Mouse (Mus musculus) forelimb bud, embryonic 11.5 days (tissue): Measurements from ENCODE around the gene Pnliprp2.

Experiments
- DNase-seq: peaks from one replicate; pipeline ENCODE4 v3.0.0-alpha.2; 2012; ENCODE audit warnings: low read depth, low spot score

Pnliprp2 gene

GRCm38 (mm10) chr19:58759423-58759822 is at the start of gene Pnliprp2:
Gene Pnliprp2 (plus strand): TSS chr19:58759719.
- no peak for DNase-seq

- DNase-seq: no peak
Observed at GRCm38 (mm10) chr19:58717925-58718324, 41.6 kb upstream of the Pnliprp2 start.

DNA sequence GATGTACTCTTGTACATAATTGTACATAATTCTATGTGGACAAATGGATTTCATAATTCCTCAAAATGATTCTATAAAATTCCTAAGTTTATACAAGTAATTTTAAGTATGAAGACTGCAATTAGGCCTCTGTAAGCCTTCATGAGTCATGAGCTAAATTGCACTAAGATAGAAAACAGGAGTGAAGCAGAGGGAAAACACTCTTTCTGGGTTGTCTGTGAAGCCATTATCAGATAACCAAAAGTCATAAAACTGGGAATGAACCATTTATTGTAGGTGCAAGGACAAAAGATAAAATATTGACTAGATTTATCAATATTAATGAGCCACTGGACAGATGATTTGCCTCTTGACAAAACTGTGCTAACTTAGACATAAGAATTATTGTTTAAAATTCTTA is 39.1 kb upstream of the Pnliprp2 start:
- DNase-seq: no peak

DNA sequence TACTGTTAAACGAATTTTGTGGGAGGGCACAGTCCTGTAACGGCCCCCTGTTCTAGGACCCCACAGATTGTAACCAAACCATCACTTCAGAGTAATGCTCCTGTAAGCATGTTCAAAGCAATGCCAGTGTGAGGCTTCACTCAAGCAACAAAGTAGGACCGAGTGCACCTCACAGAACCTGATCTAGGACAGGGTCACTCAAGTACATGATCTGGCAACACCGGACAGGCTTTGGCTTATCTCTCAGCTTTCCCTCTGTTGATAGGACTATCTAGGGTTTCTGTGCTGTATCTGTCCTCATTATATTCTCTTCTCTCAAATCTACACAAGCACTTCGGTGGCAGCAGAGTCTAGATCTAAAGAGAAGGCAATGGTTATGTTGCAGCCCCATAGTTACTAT is 33.0 kb upstream of the Pnliprp2 start:
- DNase-seq: no peak

DNA sequence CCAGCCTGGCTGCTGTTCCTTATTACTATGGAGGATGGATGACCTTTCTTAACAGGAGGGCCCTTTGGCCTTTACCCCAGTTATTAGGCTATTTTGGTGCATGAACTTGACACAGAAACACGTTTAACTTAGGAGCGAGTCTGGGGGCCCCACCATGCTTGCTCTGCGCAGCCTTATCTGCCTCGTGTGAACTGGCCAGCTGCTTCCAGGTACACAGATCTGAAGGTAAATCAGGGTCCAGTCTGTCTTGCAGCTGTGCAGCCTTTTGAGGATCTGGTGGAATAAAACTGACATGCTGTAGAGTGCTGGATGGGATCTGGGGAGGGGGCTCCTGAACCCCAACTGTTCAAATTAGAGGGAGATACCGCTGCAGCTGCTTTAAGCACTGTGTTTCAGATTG is 31.8 kb upstream of the Pnliprp2 start:
- DNase-seq: no peak

DNA sequence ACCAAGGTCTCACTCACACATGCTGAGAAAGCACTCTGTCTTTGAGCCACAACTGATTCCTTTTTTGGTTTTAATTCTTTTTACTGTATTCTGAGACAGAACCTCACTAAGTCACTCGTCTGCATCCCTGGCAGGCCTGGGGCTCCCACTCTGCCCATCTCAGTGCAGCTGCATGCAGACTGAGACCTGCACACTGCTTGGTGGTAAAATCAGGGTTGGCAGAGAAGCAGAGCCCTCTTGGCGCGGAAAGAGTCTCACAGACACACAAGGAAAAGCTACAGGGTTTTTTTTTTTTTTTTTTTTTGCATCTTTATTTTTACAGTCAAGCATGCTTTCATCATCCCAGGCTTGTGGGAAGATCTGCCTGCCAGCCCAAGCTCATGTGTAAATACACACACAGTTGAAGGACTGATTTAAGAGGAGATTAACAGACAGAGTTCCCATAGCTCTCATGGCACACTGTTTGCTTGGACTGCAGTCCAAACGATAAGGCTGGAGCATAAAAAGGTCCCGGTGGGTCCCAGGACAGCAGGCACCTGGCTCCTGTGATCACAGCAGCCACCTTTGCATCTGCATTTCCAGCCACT is 31.0 kb upstream of the Pnliprp2 start, which contains the start of gene Pnliprp1:
Gene Pnliprp1, plus strand, starts transcription at position 443 of the 587 bp plus-strand sequence.
- DNase-seq: no peak

DNA sequence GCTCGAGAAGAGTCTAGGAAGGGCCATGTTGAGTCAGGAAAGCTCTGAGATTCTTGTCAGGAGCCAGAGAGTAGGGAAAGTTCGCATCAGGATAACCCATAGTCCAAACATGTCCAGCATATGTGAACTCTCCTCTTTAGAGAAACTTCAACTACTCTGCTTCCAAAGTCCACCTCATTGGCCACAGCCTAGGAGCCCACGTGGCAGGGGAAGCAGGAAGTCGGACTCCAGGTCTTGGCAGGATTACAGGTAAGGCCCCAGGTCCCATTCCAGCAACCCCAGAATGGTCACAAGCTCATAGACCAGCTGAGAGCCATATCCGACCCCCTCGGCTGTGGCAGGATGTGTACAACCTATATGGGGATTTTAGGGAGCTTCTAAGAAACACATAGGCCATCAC is 26.3 kb upstream of the Pnliprp2 start:
- no peak for DNase-seq

DNA sequence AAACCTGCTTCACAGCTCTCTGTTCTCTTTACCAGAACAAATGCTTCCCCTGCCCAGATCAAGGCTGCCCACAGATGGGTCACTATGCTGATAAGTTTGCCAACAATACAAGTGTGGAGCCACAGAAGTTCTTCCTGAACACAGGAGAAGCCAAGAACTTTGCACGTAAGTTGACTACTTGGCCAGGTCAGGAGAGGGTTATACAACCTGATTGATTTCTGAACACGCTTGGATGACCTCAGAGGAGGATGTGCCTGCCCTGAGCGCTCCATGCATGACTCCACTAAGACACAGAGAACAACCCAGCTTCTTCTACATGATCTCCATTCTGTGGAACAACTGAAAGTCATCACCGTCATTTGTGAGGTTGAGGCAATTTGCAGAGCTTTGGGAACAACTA is 21.4 kb upstream of the Pnliprp2 start:
- DNase-seq: no peak

DNA sequence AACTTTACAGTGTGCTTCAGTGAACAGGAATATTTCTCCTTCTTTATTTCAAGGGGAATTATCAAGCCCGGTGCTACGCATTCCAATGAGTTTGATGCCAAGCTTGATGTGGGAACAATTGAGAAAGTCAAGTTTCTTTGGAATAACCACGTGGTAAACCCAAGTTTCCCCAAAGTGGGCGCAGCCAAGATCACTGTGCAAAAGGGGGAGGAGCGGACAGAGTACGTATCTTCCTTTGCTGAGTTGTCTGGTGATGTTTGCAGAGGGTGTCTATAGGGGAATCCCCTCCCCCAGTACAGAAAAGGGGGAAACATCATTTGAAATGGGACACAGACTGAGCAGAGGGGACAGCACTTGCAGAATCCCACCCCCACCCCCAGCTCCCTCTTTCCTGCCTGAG is 18.5 kb upstream of the Pnliprp2 start:
- DNase-seq: no peak

DNA sequence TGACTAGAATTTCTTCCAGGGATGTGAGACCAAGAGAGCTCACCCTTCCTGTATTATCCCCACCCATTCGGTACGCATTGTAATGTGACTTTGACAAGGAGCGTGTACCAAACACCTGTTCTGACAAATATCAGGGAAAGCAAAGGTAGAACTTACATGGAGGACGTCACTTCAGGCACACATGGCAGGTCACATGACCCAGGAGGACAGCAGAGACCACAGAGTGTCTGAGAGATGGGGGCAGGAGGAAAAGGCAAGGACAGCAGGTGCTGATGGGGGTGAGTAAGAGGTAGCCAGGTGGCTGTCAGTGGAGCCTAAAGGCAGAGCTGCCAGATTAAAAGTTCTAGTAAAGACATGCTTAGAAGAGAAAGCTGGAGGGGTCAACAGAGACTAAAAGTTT is 16.8 kb upstream of the Pnliprp2 start:
- no peak for DNase-seq

DNA sequence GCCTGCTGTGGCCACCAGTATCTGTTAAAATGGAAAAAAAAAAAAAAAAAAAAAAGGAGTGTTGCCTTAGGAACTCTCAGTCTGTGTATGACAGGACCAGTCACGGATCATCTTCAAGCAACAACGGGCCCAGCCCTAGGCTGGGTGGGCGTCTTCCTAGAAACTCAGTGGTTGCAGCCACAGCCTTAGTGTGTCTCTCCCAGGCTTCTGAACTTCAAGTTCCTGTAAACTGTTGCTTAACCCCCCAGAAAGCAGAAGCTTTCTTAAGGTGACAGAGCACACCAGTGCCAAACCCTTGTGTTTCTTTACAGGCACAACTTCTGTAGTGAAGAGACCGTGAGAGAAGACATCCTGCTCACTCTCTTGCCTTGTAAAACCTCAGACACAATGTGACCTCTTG is 15.8 kb upstream of the Pnliprp2 start:
- no peak for DNase-seq

- no peak for DNase-seq
Observed at GRCm38 (mm10) chr19:58747498-58748000, 12.0 kb upstream of the Pnliprp2 start.

- DNase-seq: no peak
Observed at GRCm38 (mm10) chr19:58750822-58751221, 8.7 kb upstream of the Pnliprp2 start.

GRCm38 (mm10) chr19:58751504-58751903 is 8.0 kb upstream of the Pnliprp2 start:
- DNase-seq: no peak

GRCm38 (mm10) chr19:58758871-58759270 is 648 bp upstream of the Pnliprp2 start:
- no peak for DNase-seq

- no peak for DNase-seq
Observed at GRCm38 (mm10) chr19:58762316-58762715, 2.8 kb downstream of the Pnliprp2 start.

GRCm38 (mm10) chr19:58762848-58763541 is 3.5 kb downstream of the Pnliprp2 start:
- DNase-seq: peak; percentile 77

DNA sequence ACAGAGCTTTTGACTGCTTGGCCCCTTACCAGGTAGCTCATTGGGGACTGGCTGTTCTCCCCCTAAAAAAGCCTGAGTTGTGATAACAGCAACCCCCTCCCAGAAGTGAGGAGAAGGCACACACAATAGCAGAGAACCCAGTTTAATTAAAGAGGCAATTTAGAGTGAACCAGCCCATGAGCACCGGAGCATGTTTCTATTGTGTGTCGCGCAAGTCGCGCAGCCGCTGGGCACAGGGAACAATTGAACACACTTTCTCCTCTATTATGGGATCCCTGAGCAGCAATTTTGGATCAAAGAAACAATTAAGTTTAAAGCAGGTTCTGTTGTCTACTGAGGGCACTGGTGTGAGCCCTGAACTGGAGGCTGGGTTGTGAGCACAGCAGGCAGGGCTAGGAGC is 7.8 kb downstream of the Pnliprp2 start:
- no peak for DNase-seq

- no peak for DNase-seq
Observed at GRCm38 (mm10) chr19:58776461-58776860, 16.9 kb downstream of the Pnliprp2 start.

DNA sequence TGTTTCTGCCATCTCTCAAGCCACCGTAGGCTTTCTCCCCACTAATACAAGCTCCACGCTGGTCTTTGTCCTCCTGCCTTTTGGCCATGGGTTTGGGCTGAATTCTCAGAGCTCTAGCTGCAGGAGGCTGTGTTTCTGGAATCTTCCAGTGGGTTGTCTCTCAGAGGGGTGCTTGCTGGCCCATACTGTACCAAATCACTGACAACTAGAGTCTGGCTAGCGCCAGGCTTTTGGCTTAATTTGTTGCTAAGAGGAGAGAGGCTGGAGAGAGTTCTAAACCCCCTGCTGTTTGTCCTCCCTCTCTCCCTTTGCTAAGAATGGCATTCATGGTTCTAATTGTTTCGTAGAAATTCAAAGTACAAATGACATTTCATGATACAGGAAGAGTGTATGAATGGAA is 22.0 kb downstream of the Pnliprp2 start:
- DNase-seq: no peak

DNA sequence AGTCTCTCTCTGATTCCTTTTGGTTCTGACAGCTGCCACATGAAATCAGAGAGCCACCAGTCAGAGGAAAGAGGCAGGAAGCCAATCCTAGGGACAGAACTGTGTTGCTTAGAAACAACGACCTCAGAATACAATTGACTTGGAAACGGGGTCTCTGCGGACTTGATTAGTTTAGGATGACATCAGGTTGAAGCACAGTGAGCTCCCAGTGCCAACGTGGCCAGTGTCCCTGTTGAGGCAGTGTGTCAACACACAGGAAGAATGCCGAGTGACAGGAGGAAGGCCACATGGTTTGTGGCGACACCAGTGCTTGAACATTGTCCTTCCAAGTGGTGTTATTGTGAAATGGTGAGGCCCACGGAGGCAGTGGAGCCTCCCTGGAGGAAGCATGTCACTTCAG is 24.4 kb downstream of the Pnliprp2 start:
- no peak for DNase-seq

DNA sequence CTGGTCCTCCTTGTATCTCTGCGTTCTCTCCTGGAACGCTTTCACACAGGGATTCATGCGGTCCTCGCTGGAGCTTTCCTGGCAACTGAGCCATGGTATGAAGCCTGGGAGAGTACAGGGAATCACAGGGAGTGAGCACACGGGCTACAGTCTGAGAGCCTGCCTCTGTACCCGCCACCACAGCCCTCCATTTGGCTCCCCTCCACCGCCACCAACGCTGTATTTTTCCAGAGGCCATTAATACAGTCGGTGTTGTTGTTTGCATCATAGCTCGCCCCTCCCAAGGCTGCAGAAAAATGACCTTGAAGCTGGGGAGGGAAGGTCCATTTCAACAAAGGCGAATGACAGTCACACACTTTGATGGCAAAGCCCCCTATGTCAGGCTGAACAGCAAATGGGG is 29.7 kb downstream of the Pnliprp2 start:
- no peak for DNase-seq

DNA sequence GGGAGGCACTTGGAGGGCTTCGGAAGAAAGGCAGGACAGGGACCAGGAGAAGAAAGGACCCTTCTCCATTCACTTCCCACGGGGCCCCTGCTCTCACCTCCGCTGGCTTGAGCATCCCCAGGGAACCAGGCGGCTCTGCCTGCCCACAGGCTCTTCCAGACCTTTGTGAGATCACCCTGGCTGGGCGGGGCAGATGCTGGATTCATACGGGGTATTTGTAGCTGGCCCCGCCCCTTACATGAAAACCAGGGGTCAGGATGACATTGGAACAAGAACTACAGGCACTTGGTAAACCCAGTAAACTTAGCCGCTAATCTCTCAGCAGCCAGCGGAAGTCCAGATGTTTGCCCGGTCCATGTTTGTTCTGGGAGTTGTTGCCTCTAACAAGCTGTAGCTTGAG is 34.8 kb downstream of the Pnliprp2 start, which contains the start of gene 1700019N19Rik:
Gene 1700019N19Rik, minus strand, starts transcription at position 178 of the 400 bp plus-strand sequence.
- DNase-seq: peak; percentile 10
